Mouse (Mus musculus): ENCODE data around the gene Blmh. TPM values are rescaled to one million over a fixed set of nuclear protein-coding genes. Genes with fewer than 3 reads are reported as not detected.

Blmh gene
- polyA plus RNA-seq, 1 experiment from 2014 or later, result 196 TPM

GRCm38 (mm10) chr11:76995966-76996672, 71.5 kb downstream of the Blmh start:
- no peak overlapping the region for H3K4me2 ChIP-seq (replicated peaks; ENCODE audit: low read depth, low read length)
- no peak for ATAC-seq (ENCODE audit: low FRiP score, low TSS enrichment)
- WGBS, result 58% methylated on average over 20 of the region's 20 CpGs

GRCm38 (mm10) chr11:76997305-76997704, 72.7 kb downstream of the Blmh start:
- WGBS, result 0% methylated on average over 21 of the region's 21 CpGs
- Histone ChIP-seq H3K4me1 (ENCODE audit: insufficient read depth, low read length) (peaks cover 15% of the 10 kb centered on the region), H3K36me3 (ENCODE audit: insufficient read depth, low read length) (no peaks in the 10 kb centered on the region), H3K4me2 (replicated peaks; ENCODE audit: low read depth, low read length) (peak overlapping the region; percentile 85), H3K9me3 (ENCODE audit: low read length) (no peaks in the 10 kb centered on the region), H3K4me3 (ENCODE audit: low read length) (peak overlapping the region; percentile 58), H3K27me3 (ENCODE audit: insufficient read depth, low read length) (peaks cover 23% of the 10 kb centered on the region), H3K9ac (replicated peaks; ENCODE audit: low read length) (peak overlapping the region; percentile 54; the same call in 1 of the 2 replicates), H3K27ac (ENCODE audit: low read length) (no peak overlapping the region)
- ATAC-seq (ENCODE audit: low FRiP score, low TSS enrichment), result peak; percentile 69

More at GRCm38 (mm10) chr11:76995966-76996672, 71.5 kb downstream of the Blmh start:
- no peak overlapping the region for H3K4me3 ChIP-seq (ENCODE audit: low read length)
- no peak overlapping the region for H3K27ac ChIP-seq (ENCODE audit: low read length)
- H3K9ac ChIP-seq (replicated peaks; ENCODE audit: low read length), result no peak overlapping the region
- no peaks in the 10 kb centered on the region for H3K9me3 ChIP-seq (ENCODE audit: low read length)
- peaks cover 15% of the 10 kb centered on the region for H3K4me1 ChIP-seq (ENCODE audit: insufficient read depth, low read length)
- peaks cover 23% of the 10 kb centered on the region for H3K27me3 ChIP-seq (ENCODE audit: insufficient read depth, low read length)
- H3K36me3 ChIP-seq (ENCODE audit: insufficient read depth, low read length), result no peaks in the 10 kb centered on the region

- Histone ChIP-seq H3K9me3 (ENCODE audit: low read length) (no peaks in the 10 kb centered on the region), H3K4me2 (replicated peaks; ENCODE audit: low read depth, low read length) (peak within 1 kb of the TSS; percentile 85), H3K9ac (replicated peaks; ENCODE audit: low read length) (peak within 1 kb of the TSS; percentile 54), H3K4me3 (ENCODE audit: low read length) (peak within 1 kb of the TSS; percentile 58), H3K27ac (ENCODE audit: low read length) (no peak within 1 kb of the TSS), H3K36me3 (ENCODE audit: insufficient read depth, low read length) (no peaks in the 10 kb centered on the region), H3K4me1 (ENCODE audit: insufficient read depth, low read length) (peaks cover 15% of the 10 kb centered on the region), H3K27me3 (ENCODE audit: insufficient read depth, low read length) (peaks cover 23% of the 10 kb centered on the region)
- WGBS, result under 1% methylated on average over 49 of the region's 52 CpGs
- ATAC-seq (ENCODE audit: low FRiP score, low TSS enrichment), result 0 out of 2 replicates have a peak, but pooled peaks have one; percentile 29
Measured at GRCm38 (mm10) chr11:76997916-76998704, 73.5 kb downstream of the Blmh start, which contains the start of gene Slc6a4. Slc6a4 (plus strand) TSS chr11:76998603.

GRCm38 (mm10) chr11:76998705-76999226, 74.2 kb downstream of the Blmh start:
- H3K9me3 ChIP-seq (ENCODE audit: low read length), result no peaks in the 10 kb centered on the region
- peak overlapping the region; percentile 41; the same call in 1 of the 2 replicates for H3K9ac ChIP-seq (replicated peaks; ENCODE audit: low read length)

DNA sequence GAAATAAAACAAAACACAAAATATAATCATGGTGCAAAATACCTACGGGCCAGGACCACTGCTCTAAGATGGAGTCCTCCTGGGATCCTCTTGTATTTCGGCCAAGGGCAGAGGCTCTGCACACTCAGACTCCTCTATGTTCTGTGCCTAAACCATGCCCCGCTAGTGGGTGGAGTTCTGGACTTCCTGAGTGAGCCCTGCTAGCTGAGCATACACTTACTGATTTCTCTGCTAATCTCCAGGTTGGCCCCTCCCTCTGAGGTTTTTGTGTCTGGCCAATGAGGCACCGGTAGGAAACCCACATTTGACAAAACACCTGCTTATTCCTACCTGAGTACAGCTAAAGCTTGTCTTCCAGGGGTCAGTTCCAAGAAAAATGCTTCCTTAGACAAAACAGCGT, 76.1 kb downstream of the Blmh start:
- Histone ChIP-seq H3K9ac (replicated peaks; ENCODE audit: low read length) (no peak overlapping the region), H3K4me2 (replicated peaks; ENCODE audit: low read depth, low read length) (no peak overlapping the region), H3K27me3 (ENCODE audit: insufficient read depth, low read length) (peaks cover 23% of the 10 kb centered on the region), H3K27ac (ENCODE audit: low read length) (no peak overlapping the region), H3K4me3 (ENCODE audit: low read length) (no peak overlapping the region), H3K4me1 (ENCODE audit: insufficient read depth, low read length) (peaks cover 15% of the 10 kb centered on the region), H3K36me3 (ENCODE audit: insufficient read depth, low read length) (no peaks in the 10 kb centered on the region), H3K9me3 (ENCODE audit: low read length) (no peaks in the 10 kb centered on the region)
- no peak for ATAC-seq (ENCODE audit: low FRiP score, low TSS enrichment)
- 64% methylated on average over 5 of the region's 5 CpGs for WGBS

More at GRCm38 (mm10) chr11:76998705-76999226, 74.2 kb downstream of the Blmh start:
- peak overlapping the region; percentile 58 for H3K4me3 ChIP-seq (ENCODE audit: low read length)
- H3K36me3 ChIP-seq (ENCODE audit: insufficient read depth, low read length), result no peaks in the 10 kb centered on the region
- 4% methylated on average over 24 of the region's 24 CpGs for WGBS
- H3K4me1 ChIP-seq (ENCODE audit: insufficient read depth, low read length), result peaks cover 15% of the 10 kb centered on the region
- no peak for ATAC-seq (ENCODE audit: low FRiP score, low TSS enrichment)
- peak overlapping the region; percentile 85 for H3K4me2 ChIP-seq (replicated peaks; ENCODE audit: low read depth, low read length)
- no peak overlapping the region for H3K27ac ChIP-seq (ENCODE audit: low read length)
- H3K27me3 ChIP-seq (ENCODE audit: insufficient read depth, low read length), result peaks cover 23% of the 10 kb centered on the region

DNA sequence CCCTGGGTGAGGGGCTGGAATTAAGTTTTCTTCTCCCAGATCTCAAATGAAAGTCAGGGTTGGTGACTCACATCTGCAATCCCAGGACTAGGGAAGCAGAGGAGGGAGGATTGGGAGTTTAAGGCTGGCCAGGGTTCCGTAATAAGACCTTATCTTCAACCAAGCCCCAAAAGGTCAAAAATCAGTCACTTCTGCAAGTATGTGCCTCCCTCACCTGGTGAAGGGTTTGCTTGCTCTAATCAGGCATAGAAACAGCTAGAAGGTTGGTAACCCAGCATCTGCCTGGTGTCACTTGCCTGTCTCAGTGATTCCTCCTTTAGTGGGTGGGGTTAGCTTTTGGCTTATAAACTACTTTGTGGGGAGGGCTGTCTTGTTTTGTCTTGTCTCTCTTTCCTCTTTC, 77.8 kb downstream of the Blmh start:
- no peak overlapping the region for H3K27ac ChIP-seq (ENCODE audit: low read length)
- WGBS, result 52% methylated on average over 1 of the region's 1 CpGs

DNA sequence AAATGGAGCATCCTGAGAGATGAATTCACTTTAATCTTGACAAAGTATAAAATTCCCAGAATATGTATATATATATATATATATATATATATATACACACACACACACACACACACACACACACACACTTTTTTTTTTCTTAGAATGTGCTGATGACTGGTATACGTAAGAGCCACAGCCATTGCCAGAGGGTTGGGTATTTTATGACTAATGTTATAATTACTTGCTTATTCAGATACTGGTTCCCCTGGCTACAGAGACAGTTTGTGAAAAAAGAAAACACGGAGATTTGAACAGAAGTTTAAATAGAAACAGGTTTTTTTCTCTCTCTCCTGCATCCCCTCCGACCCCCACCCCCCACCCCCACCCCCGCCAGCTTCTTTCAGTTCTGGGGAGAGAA, 81.3 kb downstream of the Blmh start:
- Histone ChIP-seq H3K27ac (ENCODE audit: low read length) (no peak overlapping the region), H3K9me3 (ENCODE audit: low read length) (no peaks in the 10 kb centered on the region), H3K9ac (replicated peaks; ENCODE audit: low read length) (no peak overlapping the region), H3K27me3 (ENCODE audit: insufficient read depth, low read length) (no peaks in the 10 kb centered on the region; the same call in 1 of the 2 replicates), H3K4me3 (ENCODE audit: low read length) (no peak overlapping the region), H3K36me3 (ENCODE audit: insufficient read depth, low read length) (no peaks in the 10 kb centered on the region), H3K4me1 (ENCODE audit: insufficient read depth, low read length) (0 out of 2 replicates have a peak, but pooled peaks cover 3% of the 10 kb centered on the region), H3K4me2 (replicated peaks; ENCODE audit: low read depth, low read length) (no peak overlapping the region)
- 59% methylated on average over 4 of the region's 4 CpGs for WGBS
- no peak for ATAC-seq (ENCODE audit: low FRiP score, low TSS enrichment)

More for the DNA sequence above, 77.8 kb downstream of the Blmh start:
- Histone ChIP-seq H3K4me2 (replicated peaks; ENCODE audit: low read depth, low read length) (no peak overlapping the region), H3K9ac (replicated peaks; ENCODE audit: low read length) (no peak overlapping the region), H3K36me3 (ENCODE audit: insufficient read depth, low read length) (no peaks in the 10 kb centered on the region), H3K9me3 (ENCODE audit: low read length) (no peaks in the 10 kb centered on the region), H3K4me1 (ENCODE audit: insufficient read depth, low read length) (peaks cover 15% of the 10 kb centered on the region), H3K4me3 (ENCODE audit: low read length) (no peak overlapping the region), H3K27me3 (ENCODE audit: insufficient read depth, low read length) (peaks cover 16% of the 10 kb centered on the region)
- ATAC-seq (ENCODE audit: low FRiP score, low TSS enrichment), result no peak

- 36% methylated on average over 6 of the region's 6 CpGs for WGBS
- Histone ChIP-seq H3K36me3 (ENCODE audit: insufficient read depth, low read length) (no peaks in the 10 kb centered on the region), H3K4me1 (ENCODE audit: insufficient read depth, low read length) (0 out of 2 replicates have a peak, but pooled peaks cover 3% of the 10 kb centered on the region), H3K27ac (ENCODE audit: low read length) (no peak overlapping the region), H3K9me3 (ENCODE audit: low read length) (no peaks in the 10 kb centered on the region), H3K9ac (replicated peaks; ENCODE audit: low read length) (no peak overlapping the region), H3K4me3 (ENCODE audit: low read length) (no peak overlapping the region), H3K4me2 (replicated peaks; ENCODE audit: low read depth, low read length) (no peak overlapping the region), H3K27me3 (ENCODE audit: insufficient read depth, low read length) (no peaks in the 10 kb centered on the region; the same call in 1 of the 2 replicates)
- no peak for ATAC-seq (ENCODE audit: low FRiP score, low TSS enrichment)
Measured at GRCm38 (mm10) chr11:77006616-77007015, 82.0 kb downstream of the Blmh start.

DNA sequence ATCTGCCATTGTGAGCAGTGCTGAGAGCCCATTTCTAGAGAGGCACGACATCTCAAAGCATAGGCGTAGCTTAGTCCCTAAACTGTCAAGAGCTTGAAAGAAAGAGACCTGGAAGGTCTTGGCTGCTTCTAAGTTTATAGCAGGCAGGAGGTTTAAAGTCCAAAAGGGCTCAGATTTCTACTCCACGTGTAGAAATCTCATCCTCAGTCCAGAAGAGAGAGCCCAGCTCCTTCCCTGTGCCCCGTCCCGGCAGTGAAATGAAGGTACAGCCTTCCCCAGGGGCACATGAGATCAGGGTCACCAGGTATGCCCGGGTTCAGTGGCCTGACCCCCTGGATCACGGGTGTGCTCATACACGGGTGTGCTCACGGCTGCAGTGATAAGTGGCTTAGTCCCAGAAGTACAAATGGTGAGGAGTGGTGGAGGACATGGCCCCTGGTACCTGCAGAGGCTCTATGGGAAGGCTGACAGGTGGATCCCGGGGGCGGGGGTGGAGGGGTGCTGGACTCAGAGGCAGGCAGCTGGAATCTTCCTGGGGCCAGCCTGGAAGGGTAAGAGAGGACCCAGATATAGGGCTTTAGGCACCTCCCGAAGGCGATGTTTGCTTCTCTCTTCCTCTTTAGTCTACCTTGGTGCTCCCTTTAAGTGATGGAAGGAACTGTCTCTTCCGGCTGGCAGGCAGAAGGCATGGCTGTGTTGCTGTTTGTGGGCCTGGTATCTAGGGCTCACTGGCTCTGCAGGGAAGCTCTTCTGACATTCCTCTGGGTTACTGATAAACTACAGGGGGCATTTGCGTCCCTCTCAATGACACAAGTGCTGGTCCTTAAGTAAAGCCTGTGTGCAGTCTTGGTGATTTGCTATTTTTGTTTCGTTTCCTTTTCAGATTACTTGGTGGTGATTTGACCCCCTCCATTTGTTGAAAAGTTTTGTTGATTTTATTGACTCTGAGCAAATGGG, 84.7 kb downstream of the Blmh start:
- Histone ChIP-seq H3K4me1 (ENCODE audit: insufficient read depth, low read length) (0 out of 2 replicates have a peak, but pooled peaks cover 3% of the 10 kb centered on the region), H3K27ac (ENCODE audit: low read length) (0 out of 2 replicates have a peak overlapping the region, but pooled peaks have one; percentile 25), H3K4me3 (ENCODE audit: low read length) (no peak overlapping the region), H3K36me3 (ENCODE audit: insufficient read depth, low read length) (no peaks in the 10 kb centered on the region), H3K27me3 (ENCODE audit: insufficient read depth, low read length) (no peaks in the 10 kb centered on the region), H3K9ac (replicated peaks; ENCODE audit: low read length) (no peak overlapping the region), H3K9me3 (ENCODE audit: low read length) (no peaks in the 10 kb centered on the region), H3K4me2 (replicated peaks; ENCODE audit: low read depth, low read length) (no peak overlapping the region)
- peak; percentile 35; the same call in 1 of the 2 replicates for ATAC-seq (ENCODE audit: low FRiP score, low TSS enrichment)
- WGBS, result 68% methylated on average over 16 of the region's 16 CpGs

Measured in kidney, embryonic 16.5 days (tissue).